Comparison of ENCODE assay signal across 8 mouse cellular contexts in the genomic region with DNA sequence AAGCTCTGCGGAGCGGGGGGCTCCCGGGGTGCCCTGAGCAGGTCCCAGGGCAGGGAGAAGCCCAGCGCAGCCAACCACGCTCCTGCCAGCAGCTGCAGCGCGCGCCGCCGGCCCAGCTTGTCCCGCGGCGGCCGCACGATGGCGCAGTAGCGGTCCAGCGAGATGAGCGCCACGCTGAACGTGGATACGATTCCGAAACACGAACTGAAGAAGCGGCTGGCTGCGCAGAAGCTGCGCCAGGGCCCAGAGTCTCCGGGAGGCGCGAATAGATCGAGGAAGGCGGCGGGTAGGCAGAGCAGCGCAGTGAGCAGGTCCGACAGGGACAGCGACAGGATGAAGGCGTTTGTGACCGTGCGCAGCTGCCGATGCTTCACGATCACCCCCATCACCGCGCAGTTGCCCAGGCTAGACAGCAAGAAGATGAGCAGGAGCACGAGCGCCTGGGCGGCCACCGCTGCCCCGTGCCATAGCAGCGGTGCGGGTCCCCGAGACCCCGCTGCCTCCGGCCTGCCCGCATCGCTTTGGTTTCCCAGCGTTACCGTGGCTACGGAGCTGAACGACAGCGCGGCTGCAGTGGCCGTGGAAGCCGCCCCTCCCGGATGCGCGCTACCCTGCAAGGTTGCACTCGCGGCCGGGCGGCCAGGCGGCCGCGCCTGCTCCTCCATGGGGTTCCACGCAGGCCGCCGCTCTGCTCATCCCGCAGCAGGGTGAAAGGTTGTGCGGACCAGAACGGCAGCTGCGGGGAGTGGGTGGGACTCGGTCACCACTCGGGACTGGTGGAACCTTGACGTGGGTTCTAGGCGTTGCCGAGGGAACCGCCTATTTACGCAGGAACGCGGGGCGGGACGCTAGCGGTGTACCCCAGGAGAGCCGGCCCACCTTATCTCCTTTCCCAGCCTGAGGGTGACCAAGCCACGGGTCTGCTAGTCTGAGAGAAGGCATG. TPM values are rescaled to one million over a fixed set of nuclear protein-coding genes. Genes with fewer than 3 reads are reported as not detected.
A peak's percentile ranks its signal among the peaks of the same experiment; 100 is the strongest.
DNase-seq lines count a peak whose midpoint lies in the region; ATAC-seq lines count a peak whose summit lies in the region.

A gene (minus strand): TSS at position 799 of the 943 bp plus-strand sequence.

- peak within 1 kb of the TSS; percentile 82 for H3K4me2 ChIP-seq in hindbrain, embryonic 15.5 days

- H3K4me1 ChIP-seq in hindbrain, embryonic 15.5 days (replicated peaks): peaks cover 11% of the 10 kb centered on the region; the same call in 1 of the 2 replicates

- DNase-seq in R1 (ENCODE audit: low read depth, low spot score): peak; percentile 91
- peak; percentile 91 to 94 for DNase-seq in cerebellum, postnatal 25 days
- peak; percentile 79 for DNase-seq in gastrocnemius, adult 18-20 months (ENCODE audit: low spot score)
- peak; percentile 78 for DNase-seq in left cerebral cortex, adult 11 months (ENCODE audit: low spot score)
- DNase-seq in lung, postnatal 25 days (ENCODE audit: low spot score): peak; percentile 76
- DNase-seq in ovary, postnatal 36 days (ENCODE audit: low spot score): peak; percentile 85
- DNase-seq in thymus, postnatal 10 days (ENCODE audit: low spot score in 2 of 2): peak; percentile 27 to 54

- H3K9me3 ChIP-seq in hindbrain, embryonic 15.5 days: no peaks in the 10 kb centered on the region

- ATAC-seq in hindbrain, embryonic 15.5 days (ENCODE audit: low FRiP score, low read depth): peak; percentile 93

- H3K4me3 ChIP-seq in hindbrain, embryonic 15.5 days: peak within 1 kb of the TSS; percentile 73

- H3K27ac ChIP-seq in hindbrain, embryonic 15.5 days (replicated peaks): peak within 1 kb of the TSS; percentile 93

- under 1% methylated on average over 94 of the region's 94 CpGs for WGBS in hindbrain, embryonic 15.5 days

- H3K9ac ChIP-seq in hindbrain, embryonic 15.5 days: peak within 1 kb of the TSS; percentile 75

- peaks cover 4% of the 10 kb centered on the region; the same call in 1 of the 2 replicates for H3K27me3 ChIP-seq in hindbrain, embryonic 15.5 days

- no peaks in the 10 kb centered on the region for H3K36me3 ChIP-seq in hindbrain, embryonic 15.5 days

RNA-seq across cellular contexts. Expression of the gene that starts here (rescaled TPM):
- total RNA-seq in gastrocnemius, adult 18-20 months (2021): under 1 TPM in 1 of 2 experiments, not detected in 1; 0.17 TPM
- 6.7 and 8.4 TPM in 2 replicates for polyA plus RNA-seq in hindbrain, embryonic 15.5 days (2015; fragmentation: Nextera tagmentation; extraction: Ambion mirVana)

Comparison
In these comparisons a context has a peak if more than half of its experiments do, and no peak if none do; other contexts are left out.
1. Peak in every context shown above with its lines: DNase-seq, ATAC-seq, H3K4me3 ChIP-seq and H3K27ac ChIP-seq.
2. Peak in DNase-seq in gastrocnemius, adult 18-20 months; RNA of the gene not detected or under 1 TPM.
3. DNase-seq: peak in every context shown above with its lines; median percentile 92 in cerebellum, postnatal 25 days; 91 in R1; 85 in ovary, postnatal 36 days; 79 in gastrocnemius, adult 18-20 months; 78 in left cerebral cortex, adult 11 months; 76 in lung, postnatal 25 days; 40 in thymus, postnatal 10 days.